Comparison of ENCODE assay signal across 8 mouse cellular contexts in genomic region chr12:8326825-8327674, GRCm38 (mm10). TPM values are rescaled to one million over a fixed set of nuclear protein-coding genes. Genes with fewer than 3 reads are reported as not detected.
DNase-seq lines count a peak whose midpoint lies in the region; ATAC-seq and TF ChIP-seq lines count a peak whose summit lies in the region.

No protein-coding gene starts in this region.

- DNase-seq in ZHBTc4 (ENCODE audit: low read depth, low spot score), result peak; percentile 91
- peak; percentile 98 for DNase-seq in cerebellum, postnatal 4 days (ENCODE audit: low spot score in 2 of 2)
- peak; percentile 86 to 89 for DNase-seq in gastrocnemius, adult 8-10 months (ENCODE audit: low spot score in 2 of 2)
- peak; percentile 58 for DNase-seq in hindlimb bud, embryonic 11.5 days (ENCODE audit: extremely low spot score, low read depth, low spot score)
- DNase-seq in left cerebral cortex, adult 2 months (ENCODE audit: extremely low spot score in 1 of 2, low spot score in 2 of 2), result peak; percentile 93 to 97
- peak; percentile 97 to 98 for DNase-seq in right cerebral cortex, adult 2 months (ENCODE audit: low spot score in 2 of 2)
- DNase-seq in urinary bladder, postnatal 10 days (ENCODE audit: low spot score), result peak; percentile 82

- peak overlapping the region; percentile 80 for H3K27ac ChIP-seq in left cerebral cortex, adult 2 months

- ATAC-seq in megakaryocyte, adult 5-6 weeks (ENCODE audit: poor library complexity, severe bottlenecking), result peak; percentile 99

- H3K4me3 ChIP-seq in left cerebral cortex, adult 2 months, result peak overlapping the region; percentile 8; the same call in 1 of the 2 replicates

- TF ChIP-seq CTCF in left cerebral cortex, adult 2 months (IDR thresholded peaks at IDR 0.05), result peak; percentile 99

- intact Hi-C loops in left cerebral cortex, adult 2 months (cut with DNase I), result loop anchor here (1.0 to 10.0 kb wide), 6 partner anchors 18 to 698 kb away; partner anchors contain the start of genes Pum2, Rhob and Ttc32

RNA-seq across cellular contexts. Expression of gene Hs1bp3, which starts 13.8 kb away (rescaled TPM):
- total RNA-seq in gastrocnemius, adult 8-10 months (2022), result 1 to 10 TPM; 4.3 to 8.4 (median 5.4) TPM
- 10 to 100 TPM; 11.8 to 12.7 TPM for total RNA-seq in left cerebral cortex, adult 2 months (2021)
- total RNA-seq in megakaryocyte, adult 5-6 weeks (2015), result 4.7 and 4.8 TPM in 2 replicates
- 4.4 and 6.7 TPM in 2 replicates for total RNA-seq in megakaryocyte, adult 5-6 weeks (2017)

RNA-seq across cellular contexts. Expression of gene Gdf7, which starts 25.3 kb away (rescaled TPM):
- not detected for total RNA-seq in gastrocnemius, adult 8-10 months (2022)
- total RNA-seq in left cerebral cortex, adult 2 months (2021), result 1 to 10 TPM in 1 of 2 experiments, under 1 TPM in 1; 0.66 to 1.1 TPM
- total RNA-seq in megakaryocyte, adult 5-6 weeks (2015), result not detected in 2 replicates
- not detected in 2 replicates for total RNA-seq in megakaryocyte, adult 5-6 weeks (2017)

Comparison
In these comparisons a context has a peak if more than half of its experiments do, and no peak if none do; other contexts are left out.
1. Peak in every context shown above with its lines: DNase-seq, ATAC-seq, H3K4me3 ChIP-seq and H3K27ac ChIP-seq.